Mouse (Mus musculus): ENCODE results near the gene Dscaml1. TPM values are rescaled to one million over a fixed set of nuclear protein-coding genes. Genes with fewer than 3 reads are reported as not detected.

Gene Dscaml1
- polyA plus RNA-seq, 1 experiment from 2014 or later: 0.17 TPM

- 74% methylated on average over 12 of the region's 12 CpGs for WGBS
- Histone ChIP-seq H3K4me2 (replicated peaks; ENCODE audit: low read depth) (no peak overlapping the region), H3K4me1 (replicated peaks; ENCODE audit: control insufficient read depth, insufficient read depth) (no peaks in the 10 kb centered on the region), H3K9me3 (ENCODE audit: control insufficient read depth, low read length) (no peaks in the 10 kb centered on the region), H3K36me3 (ENCODE audit: control insufficient read depth, insufficient read depth, low read length) (no peaks in the 10 kb centered on the region), H3K27ac (replicated peaks) (no peak overlapping the region), H3K9ac (ENCODE audit: low read length) (no peak overlapping the region), H3K4me3 (ENCODE audit: low read depth, low read length) (no peak overlapping the region), H3K27me3 (ENCODE audit: control insufficient read depth, insufficient read depth, low read length) (no peaks in the 10 kb centered on the region)
- DNase-seq (ENCODE audit: low spot score): no peak
- TF ChIP-seq CTCF (IDR thresholded peaks at IDR 0.05; ENCODE audit: low read depth) (no peak), EP300 (optimal IDR thresholded peaks at IDR 0.05) (no peak)
- no peak for ATAC-seq (ENCODE audit: low FRiP score, low TSS enrichment)
Measured at GRCm38 (mm10) chr9:45487179-45487801, 60.9 kb downstream of the Dscaml1 start.

GRCm38 (mm10) chr9:45490899-45491298 lies 64.5 kb downstream of the Dscaml1 start:
- Histone ChIP-seq H3K4me2 (replicated peaks; ENCODE audit: low read depth) (no peak overlapping the region), H3K4me3 (ENCODE audit: low read depth, low read length) (no peak overlapping the region), H3K9ac (ENCODE audit: low read length) (no peak overlapping the region), H3K36me3 (ENCODE audit: control insufficient read depth, insufficient read depth, low read length) (no peaks in the 10 kb centered on the region), H3K27me3 (ENCODE audit: control insufficient read depth, insufficient read depth, low read length) (no peaks in the 10 kb centered on the region), H3K27ac (replicated peaks) (no peak overlapping the region), H3K4me1 (replicated peaks; ENCODE audit: control insufficient read depth, insufficient read depth) (no peaks in the 10 kb centered on the region), H3K9me3 (ENCODE audit: control insufficient read depth, low read length) (no peaks in the 10 kb centered on the region)
- ATAC-seq (ENCODE audit: low FRiP score, low TSS enrichment) (no peak), DNase-seq (ENCODE audit: low spot score) (no peak)
- 85% methylated on average over 2 of the region's 2 CpGs for WGBS
- TF ChIP-seq CTCF (IDR thresholded peaks at IDR 0.05; ENCODE audit: low read depth) (no peak), EP300 (optimal IDR thresholded peaks at IDR 0.05) (no peak)

GRCm38 (mm10) chr9:45494889-45495288 lies 68.5 kb downstream of the Dscaml1 start:
- H3K27ac ChIP-seq (replicated peaks): no peak overlapping the region
- no peaks in the 10 kb centered on the region for H3K27me3 ChIP-seq (ENCODE audit: control insufficient read depth, insufficient read depth, low read length)
- TF ChIP-seq EP300 (optimal IDR thresholded peaks at IDR 0.05): no peak
- no peak for TF ChIP-seq CTCF (IDR thresholded peaks at IDR 0.05; ENCODE audit: low read depth)
- no peaks in the 10 kb centered on the region for H3K36me3 ChIP-seq (ENCODE audit: control insufficient read depth, insufficient read depth, low read length)
- H3K4me2 ChIP-seq (replicated peaks; ENCODE audit: low read depth): no peak overlapping the region
- no peak for DNase-seq (ENCODE audit: low spot score)
- no peak overlapping the region for H3K9ac ChIP-seq (ENCODE audit: low read length)
- H3K9me3 ChIP-seq (ENCODE audit: control insufficient read depth, low read length): no peaks in the 10 kb centered on the region
- no peak overlapping the region for H3K4me3 ChIP-seq (ENCODE audit: low read depth, low read length)
- 94% methylated on average over 3 of the region's 3 CpGs for WGBS
- ATAC-seq (ENCODE audit: low FRiP score, low TSS enrichment): no peak
- H3K4me1 ChIP-seq (replicated peaks; ENCODE audit: control insufficient read depth, insufficient read depth): no peaks in the 10 kb centered on the region

- Histone ChIP-seq H3K4me3 (ENCODE audit: low read depth, low read length) (no peak overlapping the region), H3K27me3 (ENCODE audit: control insufficient read depth, insufficient read depth, low read length) (no peaks in the 10 kb centered on the region), H3K36me3 (ENCODE audit: control insufficient read depth, insufficient read depth, low read length) (no peaks in the 10 kb centered on the region), H3K9ac (ENCODE audit: low read length) (no peak overlapping the region), H3K4me1 (replicated peaks; ENCODE audit: control insufficient read depth, insufficient read depth) (no peaks in the 10 kb centered on the region), H3K4me2 (replicated peaks; ENCODE audit: low read depth) (no peak overlapping the region), H3K27ac (replicated peaks) (no peak overlapping the region), H3K9me3 (ENCODE audit: control insufficient read depth, low read length) (no peaks in the 10 kb centered on the region)
- no peak for DNase-seq (ENCODE audit: low spot score)
- no peak for TF ChIP-seq EP300 (optimal IDR thresholded peaks at IDR 0.05)
- TF ChIP-seq CTCF (IDR thresholded peaks at IDR 0.05; ENCODE audit: low read depth): no peak
- 0 out of 2 replicates have a peak, but pooled peaks have one; percentile 8 for ATAC-seq (ENCODE audit: low FRiP score, low TSS enrichment)
- 86% methylated on average over 3 of the region's 3 CpGs for WGBS
Measured at GRCm38 (mm10) chr9:45496340-45496739, 69.9 kb downstream of the Dscaml1 start.

- Histone ChIP-seq H3K9ac (ENCODE audit: low read length) (no peak overlapping the region), H3K9me3 (ENCODE audit: control insufficient read depth, low read length) (no peaks in the 10 kb centered on the region), H3K4me2 (replicated peaks; ENCODE audit: low read depth) (no peak overlapping the region), H3K4me3 (ENCODE audit: low read depth, low read length) (no peak overlapping the region), H3K4me1 (replicated peaks; ENCODE audit: control insufficient read depth, insufficient read depth) (no peaks in the 10 kb centered on the region), H3K36me3 (ENCODE audit: control insufficient read depth, insufficient read depth, low read length) (no peaks in the 10 kb centered on the region), H3K27ac (replicated peaks) (no peak overlapping the region), H3K27me3 (ENCODE audit: control insufficient read depth, insufficient read depth, low read length) (no peaks in the 10 kb centered on the region)
- 54% methylated on average over 1 of the region's 1 CpGs for WGBS
- ATAC-seq (ENCODE audit: low FRiP score, low TSS enrichment) (no peak), DNase-seq (ENCODE audit: low spot score) (peak; percentile 26)
- TF ChIP-seq EP300 (optimal IDR thresholded peaks at IDR 0.05) (no peak), CTCF (IDR thresholded peaks at IDR 0.05; ENCODE audit: low read depth) (no peak)
Measured at GRCm38 (mm10) chr9:45496944-45497343, 70.5 kb downstream of the Dscaml1 start.

GRCm38 (mm10) chr9:45499267-45499666 lies 72.8 kb downstream of the Dscaml1 start:
- ATAC-seq (ENCODE audit: low FRiP score, low TSS enrichment) (no peak), DNase-seq (ENCODE audit: low spot score) (peak; percentile 16)
- Histone ChIP-seq H3K27ac (replicated peaks) (peak overlapping the region; percentile 79), H3K9me3 (ENCODE audit: control insufficient read depth, low read length) (no peaks in the 10 kb centered on the region), H3K4me2 (replicated peaks; ENCODE audit: low read depth) (no peak overlapping the region), H3K27me3 (ENCODE audit: control insufficient read depth, insufficient read depth, low read length) (no peaks in the 10 kb centered on the region), H3K4me1 (replicated peaks; ENCODE audit: control insufficient read depth, insufficient read depth) (0 out of 2 replicates have a peak, but pooled peaks cover 3% of the 10 kb centered on the region), H3K9ac (ENCODE audit: low read length) (no peak overlapping the region), H3K4me3 (ENCODE audit: low read depth, low read length) (no peak overlapping the region), H3K36me3 (ENCODE audit: control insufficient read depth, insufficient read depth, low read length) (no peaks in the 10 kb centered on the region)
- TF ChIP-seq CTCF (IDR thresholded peaks at IDR 0.05; ENCODE audit: low read depth) (no peak), EP300 (optimal IDR thresholded peaks at IDR 0.05) (no peak)
- WGBS: 26% methylated on average over 10 of the region's 10 CpGs
